Mouse (Mus musculus): ENCODE measurements around the gene Jam3.

Jam3 gene

DNA sequence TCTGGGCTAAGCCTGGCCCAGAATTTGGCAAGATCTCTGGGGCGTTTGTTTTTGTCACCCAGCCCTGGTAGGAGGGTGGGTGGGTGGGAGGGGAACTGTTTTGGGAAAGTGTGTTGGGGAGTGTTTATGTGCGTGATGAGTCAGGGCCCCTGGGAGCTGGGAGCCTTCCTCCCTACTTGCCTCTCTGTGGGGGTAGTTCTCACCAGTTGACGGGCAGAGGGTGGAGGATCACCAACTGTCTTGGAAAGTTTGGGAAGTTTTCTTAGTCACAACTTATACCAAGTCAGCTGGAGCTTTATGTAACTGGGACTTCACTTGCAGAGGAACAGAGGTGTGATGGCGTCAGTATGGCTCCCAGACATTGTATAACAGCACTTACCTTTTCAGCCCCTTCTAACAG, 23.7 kb upstream of the Jam3 start:
- no peak for TF ChIP-seq GATA4 (IDR thresholded peaks at IDR 0.05; ENCODE audit: insufficient replicate concordance, low read length)

GRCm38 (mm10) chr9:27176154-27176553, 20.9 kb upstream of the Jam3 start:
- no peak for TF ChIP-seq GATA4 (IDR thresholded peaks at IDR 0.05; ENCODE audit: insufficient replicate concordance, low read length)

DNA sequence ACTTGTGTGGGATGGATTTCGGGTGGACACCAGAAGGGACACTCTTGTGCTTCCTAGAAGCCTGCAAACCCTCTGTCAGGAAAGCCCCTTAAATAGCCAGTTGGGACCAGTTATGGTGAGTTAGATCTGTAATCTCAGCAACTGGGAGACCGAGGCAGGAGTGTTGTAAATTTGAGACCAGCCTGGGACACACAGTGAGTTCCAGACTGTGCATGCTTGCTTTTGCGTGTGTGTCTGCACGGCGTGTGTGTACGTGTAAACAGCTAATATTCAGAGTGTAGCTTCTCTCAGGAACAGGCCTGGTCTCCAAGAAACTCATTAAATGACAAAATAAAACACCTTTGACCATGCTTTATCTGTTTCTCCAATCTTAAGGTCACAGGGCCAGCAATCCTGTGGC, 20.5 kb upstream of the Jam3 start:
- TF ChIP-seq GATA4 (IDR thresholded peaks at IDR 0.05; ENCODE audit: insufficient replicate concordance, low read length), result no peak

- TF ChIP-seq GATA4 (IDR thresholded peaks at IDR 0.05; ENCODE audit: insufficient replicate concordance, low read length), result no peak
Observed at GRCm38 (mm10) chr9:27175241-27175640, 20.0 kb upstream of the Jam3 start.

GRCm38 (mm10) chr9:27174079-27174478, 18.9 kb upstream of the Jam3 start:
- TF ChIP-seq GATA4 (IDR thresholded peaks at IDR 0.05; ENCODE audit: insufficient replicate concordance, low read length), result no peak

- TF ChIP-seq GATA4 (IDR thresholded peaks at IDR 0.05; ENCODE audit: insufficient replicate concordance, low read length), result no peak
Observed at GRCm38 (mm10) chr9:27173646-27174045, 18.4 kb upstream of the Jam3 start.

- no peak for TF ChIP-seq GATA4 (IDR thresholded peaks at IDR 0.05; ENCODE audit: insufficient replicate concordance, low read length)
Observed at GRCm38 (mm10) chr9:27172839-27173238, 17.6 kb upstream of the Jam3 start.

DNA sequence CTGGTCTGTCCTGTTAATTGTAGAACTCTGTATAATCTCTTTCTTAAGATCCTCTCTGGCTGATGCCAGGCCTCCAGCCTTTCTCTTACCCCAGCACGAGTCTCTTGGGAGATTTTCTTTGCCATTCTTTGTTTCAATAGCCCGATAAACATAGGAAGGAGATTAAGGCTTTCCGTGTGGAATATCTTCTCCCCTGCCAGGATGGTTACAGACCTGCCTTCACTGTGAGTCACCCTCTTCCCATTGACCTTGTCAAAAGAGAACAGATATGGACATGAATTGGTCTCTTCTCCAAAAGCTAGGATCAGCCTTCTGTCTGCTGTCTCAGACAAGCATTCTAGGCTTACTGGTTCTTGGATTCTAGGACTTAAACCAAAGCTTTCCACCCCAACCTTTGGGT, 15.5 kb upstream of the Jam3 start:
- no peak for TF ChIP-seq GATA4 (IDR thresholded peaks at IDR 0.05; ENCODE audit: insufficient replicate concordance, low read length)

- no peak for TF ChIP-seq GATA4 (IDR thresholded peaks at IDR 0.05; ENCODE audit: insufficient replicate concordance, low read length)
Observed at GRCm38 (mm10) chr9:27166981-27167380, 11.8 kb upstream of the Jam3 start.

DNA sequence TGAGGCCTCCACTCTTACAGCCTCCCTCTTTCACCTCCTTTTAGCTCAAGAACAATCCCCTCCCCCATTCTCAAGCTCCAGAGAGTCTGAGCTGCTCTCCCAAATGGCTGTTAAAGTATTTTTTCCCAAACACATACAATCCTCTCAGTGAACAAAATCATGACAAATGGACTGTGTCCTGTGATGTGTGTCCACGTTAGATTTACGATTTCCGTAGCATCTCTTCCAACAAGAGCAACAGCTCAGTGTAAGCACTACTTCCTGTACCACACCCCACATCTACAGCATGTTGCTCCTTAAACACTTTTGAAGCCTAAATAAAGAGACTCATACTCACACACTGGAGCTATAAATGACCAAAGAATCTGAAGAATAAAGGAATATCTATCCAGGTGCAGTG, 10.4 kb upstream of the Jam3 start:
- no peak for TF ChIP-seq GATA4 (IDR thresholded peaks at IDR 0.05; ENCODE audit: insufficient replicate concordance, low read length)

GRCm38 (mm10) chr9:27164957-27165356, 9.7 kb upstream of the Jam3 start:
- no peak for TF ChIP-seq GATA4 (IDR thresholded peaks at IDR 0.05; ENCODE audit: insufficient replicate concordance, low read length)

DNA sequence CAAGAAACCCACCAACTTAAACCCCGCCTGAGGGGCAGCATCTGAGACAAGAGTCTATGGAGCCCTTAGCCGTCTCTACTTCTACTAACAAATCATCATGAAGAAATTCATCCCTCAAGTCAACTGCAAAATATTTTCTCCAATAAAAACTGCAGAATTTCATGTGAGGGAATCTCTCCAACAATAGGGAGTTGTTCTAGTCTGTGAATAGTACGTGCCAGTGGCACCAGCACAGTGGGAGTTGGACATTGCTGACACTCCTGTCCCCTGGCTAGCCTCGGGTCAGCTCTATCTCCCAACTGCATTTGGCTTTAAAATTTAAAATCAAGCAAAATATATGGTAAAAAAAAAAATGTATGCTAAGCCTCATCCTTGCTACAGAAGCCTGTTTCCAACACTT, 1.4 kb downstream of the Jam3 start:
- TF ChIP-seq GATA4 (IDR thresholded peaks at IDR 0.05; ENCODE audit: insufficient replicate concordance, low read length), result no peak

DNA sequence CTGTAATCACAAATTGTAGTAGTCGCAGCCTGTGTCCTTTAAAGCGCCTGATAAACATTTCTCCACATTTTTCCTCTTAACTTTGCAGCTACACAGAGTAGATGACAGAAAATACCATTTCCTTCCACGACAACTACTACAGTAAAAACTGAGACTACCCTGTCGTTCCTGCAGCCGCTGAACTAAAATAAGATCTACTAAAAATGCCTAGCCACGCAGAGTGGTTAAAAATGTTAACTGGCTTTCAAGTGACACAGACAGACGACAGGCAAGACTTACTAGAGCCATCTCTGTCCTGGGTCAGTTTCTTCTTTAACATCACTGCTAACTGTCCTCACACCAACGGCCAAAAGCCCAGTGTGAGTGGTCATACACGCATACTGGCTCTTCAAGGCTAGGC, 5.4 kb downstream of the Jam3 start:
- no peak for TF ChIP-seq GATA4 (IDR thresholded peaks at IDR 0.05; ENCODE audit: insufficient replicate concordance, low read length)

DNA sequence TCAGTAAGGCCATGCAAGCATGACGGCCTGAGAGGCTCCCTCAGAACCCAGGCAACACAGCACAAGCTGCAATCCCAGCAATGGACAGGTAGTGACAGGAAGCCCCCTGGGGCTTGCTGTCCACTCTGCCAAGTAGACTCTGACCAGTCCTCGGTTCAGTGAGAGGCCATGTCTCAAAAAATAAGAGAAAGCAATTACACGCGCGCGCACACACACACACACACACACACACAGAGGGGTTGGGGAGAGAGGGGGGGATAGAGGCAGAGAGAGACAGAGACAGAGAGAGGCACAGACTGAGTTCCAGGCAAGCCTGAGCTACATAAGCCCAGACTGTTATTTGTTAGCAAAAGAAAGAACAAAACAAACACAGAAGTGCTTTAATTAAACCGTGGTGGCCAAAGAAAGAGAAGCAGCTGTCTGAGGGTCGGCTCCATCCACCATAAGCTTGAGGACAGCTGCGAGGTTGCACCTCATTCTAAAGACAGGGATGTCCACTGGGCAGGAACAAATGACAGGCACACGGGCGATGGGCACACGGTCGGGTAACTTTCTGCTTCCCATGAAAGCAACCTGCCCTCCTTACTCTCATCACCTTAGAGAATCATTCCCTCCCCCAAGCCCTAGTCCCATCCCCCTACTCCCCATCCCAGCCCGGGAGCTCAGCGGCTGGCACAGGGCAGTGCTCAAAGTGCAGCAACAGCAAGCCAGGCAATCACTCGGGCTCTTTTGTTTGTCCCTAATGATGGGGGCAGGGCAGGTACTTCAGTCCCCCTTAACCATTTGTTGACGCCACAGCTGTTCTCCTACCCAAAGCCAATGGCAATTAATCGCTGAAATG, 6.4 kb downstream of the Jam3 start:
- no peak for TF ChIP-seq GATA4 (IDR thresholded peaks at IDR 0.05; ENCODE audit: insufficient replicate concordance, low read length)

- TF ChIP-seq GATA4 (IDR thresholded peaks at IDR 0.05; ENCODE audit: insufficient replicate concordance, low read length), result no peak
Observed at GRCm38 (mm10) chr9:27147946-27148345, 7.3 kb downstream of the Jam3 start.

DNA sequence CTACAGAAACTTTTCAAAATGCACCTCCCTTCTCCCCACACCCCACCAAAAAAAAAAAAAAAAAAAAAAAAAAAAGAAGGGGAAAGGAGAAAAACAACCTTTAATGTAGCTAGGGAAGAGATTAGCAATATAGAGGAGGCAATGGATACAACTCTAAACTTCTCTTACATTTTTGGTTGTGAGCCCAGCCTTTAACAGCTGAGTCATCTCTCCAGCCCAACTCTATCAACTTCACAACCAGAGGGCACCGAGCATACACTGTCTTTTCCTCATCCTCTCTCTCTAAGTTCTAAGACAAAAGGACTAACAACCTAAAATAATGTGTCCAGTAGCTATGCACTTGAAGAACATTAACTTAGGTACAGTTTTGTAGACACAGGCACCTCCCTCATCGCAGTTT, 8.4 kb downstream of the Jam3 start:
- TF ChIP-seq GATA4 (IDR thresholded peaks at IDR 0.05; ENCODE audit: insufficient replicate concordance, low read length), result no peak

DNA sequence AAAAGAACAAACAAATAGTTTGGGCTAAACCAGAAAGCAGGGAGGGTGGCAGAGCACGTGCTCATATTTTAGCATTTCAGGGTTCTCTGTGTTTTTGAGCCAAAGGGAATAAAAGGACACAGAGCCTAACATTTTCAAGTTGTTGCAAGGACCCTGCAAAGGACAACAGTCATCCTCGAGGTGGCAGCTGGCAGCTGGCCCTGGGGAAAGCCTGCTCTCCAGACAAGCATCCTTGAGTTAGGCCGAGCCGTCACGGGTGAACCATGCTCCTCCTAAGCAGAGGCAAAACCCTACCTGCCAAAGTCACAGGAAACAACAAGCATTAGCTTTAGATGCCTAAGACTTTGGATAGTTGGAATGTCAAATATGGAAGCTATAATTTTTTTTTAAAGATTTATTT, 10.2 kb downstream of the Jam3 start:
- no peak for TF ChIP-seq GATA4 (IDR thresholded peaks at IDR 0.05; ENCODE audit: insufficient replicate concordance, low read length)
